Mouse (Mus musculus) right cerebral cortex, adult 2 months (tissue): ENCODE results near the gene Olfr461.
"Not testable (repeated sequence)": the region's sequence is repeated elsewhere in the genome, so short reads cannot be mapped to it uniquely, and the experiment has no call there.

Experiments used
- DNase-seq, 2 experiments: peaks; one replicate each; pipeline ENCODE4 v3.0.0; 2021 to 2022; ENCODE audit warnings: low spot score in 2 of 2

Olfr461 gene

DNA sequence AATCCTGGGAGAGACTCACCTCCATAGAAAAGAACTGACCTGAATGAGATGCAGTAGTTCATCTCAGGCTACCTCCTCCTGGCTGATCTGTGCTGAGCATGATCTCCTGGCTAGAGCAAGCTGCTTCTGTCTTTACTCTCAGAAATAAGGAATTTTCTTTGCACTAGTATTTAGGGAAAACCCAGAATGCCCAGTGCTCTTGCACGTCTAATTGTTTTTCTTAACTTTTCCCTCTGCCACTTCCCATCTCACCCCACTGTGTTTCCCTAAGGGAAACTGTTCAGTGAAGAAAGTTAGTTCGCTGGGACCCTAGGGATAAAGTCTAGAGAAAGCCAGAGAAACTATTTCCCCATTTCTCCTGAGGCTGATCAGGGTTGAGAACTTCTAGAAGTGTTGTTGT is at the start of gene Olfr461:
TSS of gene Olfr461 (minus strand) at position 101 of the 400 bp plus-strand sequence.
- no peak for DNase-seq

DNA sequence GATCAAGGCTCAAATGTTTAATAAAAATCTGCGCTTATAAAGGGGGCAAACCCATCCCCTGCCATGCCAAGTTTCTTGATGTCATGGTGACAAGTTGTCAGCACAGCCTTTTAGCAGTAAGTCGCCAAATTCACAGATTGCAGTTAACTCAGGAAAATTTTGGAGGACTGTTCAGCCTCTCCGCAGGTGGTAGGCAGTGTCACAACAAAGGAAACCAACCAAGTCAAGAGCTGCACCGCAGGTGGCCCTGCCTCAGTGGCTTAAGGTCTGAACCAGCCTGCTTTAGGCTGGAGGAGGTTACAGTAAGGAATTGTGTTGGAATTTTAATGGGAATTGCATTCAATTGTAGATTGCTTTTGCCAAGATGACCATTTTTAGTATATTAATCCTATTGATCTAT is 43.7 kb upstream of the Olfr461 start:
- DNase-seq = not testable (repeated sequence)

DNA sequence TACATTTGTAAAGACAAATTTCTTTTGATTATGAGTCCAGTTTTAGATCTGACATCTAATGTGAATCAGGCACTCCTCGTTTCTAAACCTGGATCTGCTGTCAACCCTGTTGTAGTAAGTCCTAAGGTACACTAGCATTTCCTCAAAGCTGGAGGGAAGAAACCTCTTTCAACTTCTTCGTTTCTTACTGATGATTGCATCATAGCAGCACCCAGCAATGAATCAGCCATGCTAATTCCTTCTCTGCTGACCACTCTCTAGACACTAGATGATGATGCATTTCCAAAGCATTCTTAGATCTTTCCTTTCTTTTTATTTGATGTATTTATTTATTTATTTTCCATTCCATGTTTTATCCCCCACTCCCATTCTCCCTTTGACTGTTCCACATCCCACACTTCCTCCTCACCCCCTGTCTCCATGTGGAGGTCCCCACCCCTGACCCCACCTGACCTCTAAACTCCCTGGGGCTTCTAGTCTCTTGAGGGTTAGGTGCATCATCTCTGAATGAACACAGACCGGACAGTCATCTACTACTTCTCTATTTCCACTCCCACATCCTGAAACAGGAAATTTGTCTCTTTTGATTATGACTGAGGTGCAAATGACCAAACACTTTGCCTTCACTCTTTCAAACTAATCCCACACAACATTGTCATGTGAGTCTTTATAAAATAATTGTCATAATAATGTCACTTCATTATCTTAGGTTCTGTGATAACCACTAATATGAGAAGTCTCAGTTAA is 40.1 kb upstream of the Olfr461 start:
- no peak for DNase-seq

DNA sequence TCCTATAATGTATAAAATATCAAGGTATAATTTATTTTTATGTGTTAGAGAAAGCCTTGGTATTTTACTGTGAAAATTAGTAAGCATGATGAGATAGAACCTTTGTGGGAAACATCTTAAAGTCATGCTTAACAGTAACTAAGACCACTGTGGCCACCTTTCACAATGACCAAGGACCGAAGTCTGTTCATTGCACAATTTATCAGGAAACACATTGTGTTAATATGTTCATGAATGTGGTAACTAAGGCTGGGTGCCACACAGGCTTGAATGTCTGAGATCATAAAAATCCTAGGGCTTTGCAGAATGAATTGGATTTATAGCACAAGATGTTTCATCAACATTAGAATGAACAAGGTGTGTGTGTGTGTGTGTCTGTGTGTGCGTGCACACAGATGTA is 33.5 kb upstream of the Olfr461 start:
- no peak for DNase-seq

DNA sequence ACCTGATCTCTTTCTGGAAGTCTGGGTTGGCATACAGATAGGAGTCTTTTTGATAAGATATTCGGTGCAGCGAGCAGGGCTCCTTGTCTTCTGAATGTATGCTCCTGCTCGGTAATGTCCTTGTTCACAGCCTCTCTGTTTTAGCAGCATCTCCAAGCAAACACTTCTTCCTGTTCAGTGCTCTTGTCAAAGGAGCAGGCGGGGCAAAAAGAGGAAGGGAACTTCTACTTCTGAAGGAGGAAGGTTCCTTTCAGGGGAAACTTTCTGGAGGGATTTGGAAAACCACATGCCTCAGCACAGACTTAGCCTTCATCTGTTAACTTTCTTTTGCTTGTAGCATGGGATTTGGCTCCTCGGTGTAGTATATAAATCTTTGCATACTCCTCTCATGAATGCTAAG is 30.8 kb upstream of the Olfr461 start, which contains the start of gene Clec5a:
TSS of gene Clec5a (minus strand) at position 177 of the 400 bp plus-strand sequence.
- no peak for DNase-seq

DNA sequence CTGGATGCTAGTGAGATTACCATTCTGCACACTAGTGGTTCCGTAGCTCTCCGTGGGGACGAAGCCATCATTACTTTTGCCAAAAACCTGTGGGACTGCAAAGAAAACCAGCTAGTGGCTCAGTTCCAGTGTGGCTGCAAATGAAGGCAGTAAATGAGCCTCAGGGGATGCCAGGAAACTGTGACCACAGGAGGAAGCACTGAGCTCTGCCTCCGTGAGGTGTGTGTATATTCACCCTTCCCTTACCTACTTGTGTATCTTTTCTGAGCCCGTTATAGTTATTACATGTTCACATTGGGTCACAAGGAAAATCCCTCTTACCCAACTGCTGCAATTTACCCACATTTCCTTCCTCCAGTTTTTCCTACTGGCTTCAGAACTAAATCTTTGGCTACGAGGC is 29.5 kb upstream of the Olfr461 start:
- no peak for DNase-seq

DNA sequence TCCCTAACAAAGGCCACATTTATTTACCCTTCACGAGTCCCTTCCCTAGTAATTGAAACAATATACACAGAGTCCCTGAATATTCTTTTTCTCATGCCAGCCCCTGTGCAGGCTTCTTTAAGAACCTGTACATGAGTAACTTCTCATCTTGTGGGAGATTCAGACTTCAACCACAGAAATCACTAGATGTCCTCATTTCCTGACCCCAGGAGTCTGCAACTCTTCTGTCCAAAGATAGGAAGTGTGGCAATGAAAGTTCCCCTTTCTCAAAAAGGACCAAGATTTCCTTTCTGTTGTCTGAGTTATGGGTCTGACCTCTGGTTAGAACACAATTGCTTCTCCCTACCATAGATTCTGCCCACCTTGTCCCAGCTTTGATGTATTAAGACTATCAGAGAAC is 21.5 kb upstream of the Olfr461 start:
- DNase-seq = no peak

DNA sequence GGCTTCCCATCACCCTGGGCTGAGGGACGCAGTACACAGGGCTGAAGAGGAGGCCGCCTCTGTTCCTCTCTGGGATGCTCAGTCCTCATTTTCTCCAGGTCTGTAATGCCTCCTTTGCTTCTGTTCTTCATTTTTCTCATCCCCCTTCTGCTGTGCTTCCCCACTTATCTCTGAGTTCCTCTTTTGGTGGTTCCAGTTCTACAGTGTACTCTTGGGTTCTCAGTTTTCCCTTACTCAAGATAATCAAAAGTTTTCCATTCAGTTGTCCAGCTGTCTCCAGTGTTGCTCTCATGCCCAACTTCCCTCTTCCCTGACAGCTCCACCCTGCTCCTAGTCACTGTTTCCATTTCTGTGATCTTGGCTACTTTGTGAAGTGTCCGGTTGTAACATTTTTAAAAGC is 18.8 kb upstream of the Olfr461 start:
- DNase-seq = no peak

DNA sequence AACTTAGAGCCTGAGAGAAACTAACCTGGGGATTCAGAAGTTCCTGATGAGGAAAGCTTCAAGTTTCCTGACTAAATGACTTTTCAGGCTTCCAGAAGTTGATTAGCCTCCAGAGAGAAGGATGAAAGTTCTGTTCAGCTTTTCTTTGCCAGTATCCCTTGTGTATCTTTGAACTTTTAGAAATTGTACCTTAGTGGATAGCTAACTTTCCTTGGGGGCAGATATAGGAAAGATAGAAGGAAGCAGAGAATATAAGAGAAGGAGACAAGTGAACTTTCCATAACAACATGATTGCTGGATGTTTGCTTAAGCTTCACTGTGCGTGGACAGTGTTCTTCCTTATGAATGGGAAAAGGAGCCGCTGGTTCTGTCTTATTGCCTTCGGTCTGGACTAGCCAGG is 14.3 kb upstream of the Olfr461 start, which contains the start of gene Olfr460:
TSS of gene Olfr460 (plus strand) at position 301 of the 400 bp plus-strand sequence.
- DNase-seq = no peak

DNA sequence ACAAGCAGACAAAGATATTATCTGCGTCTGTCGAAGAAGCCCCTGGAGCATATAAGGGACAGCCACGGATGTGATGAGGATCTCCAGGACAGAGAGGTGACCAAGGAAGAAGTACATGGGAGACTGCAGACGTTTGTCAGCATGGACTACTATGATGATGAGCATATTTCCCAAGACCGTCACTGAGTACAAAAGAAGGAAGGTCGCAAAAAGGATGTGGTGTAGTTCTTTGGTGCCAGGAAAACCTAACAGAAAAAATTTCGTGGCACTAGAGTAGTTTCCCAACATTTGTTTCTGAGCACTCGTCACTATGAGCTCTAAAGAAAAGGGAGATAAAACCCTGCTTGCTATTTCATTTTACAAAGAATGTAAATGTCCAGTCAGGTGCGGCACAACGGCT is 10.2 kb downstream of the Olfr461 start:
- DNase-seq = no peak

DNA sequence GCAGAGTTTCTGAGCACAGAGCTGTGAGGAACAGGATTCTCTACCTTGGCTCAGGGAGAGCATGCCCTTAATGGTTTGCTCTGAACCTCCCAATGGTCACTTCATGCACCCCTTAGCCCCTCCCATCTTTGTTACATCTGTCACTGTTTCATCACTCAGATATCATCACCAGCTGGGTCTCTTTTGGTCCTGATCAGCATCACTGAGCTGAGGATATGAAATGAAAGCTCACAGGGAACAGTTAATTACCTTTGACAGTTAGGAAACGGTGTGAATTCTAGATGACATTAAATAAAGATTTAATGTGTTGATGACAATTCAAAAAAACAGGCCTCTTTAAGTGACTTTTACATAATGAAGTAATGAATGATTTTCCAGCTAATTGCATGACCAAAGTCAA is 35.4 kb downstream of the Olfr461 start, which contains the start of gene Prss37:
TSS of gene Prss37 (minus strand) at position 101 of the 400 bp plus-strand sequence.
- no peak for DNase-seq

DNA sequence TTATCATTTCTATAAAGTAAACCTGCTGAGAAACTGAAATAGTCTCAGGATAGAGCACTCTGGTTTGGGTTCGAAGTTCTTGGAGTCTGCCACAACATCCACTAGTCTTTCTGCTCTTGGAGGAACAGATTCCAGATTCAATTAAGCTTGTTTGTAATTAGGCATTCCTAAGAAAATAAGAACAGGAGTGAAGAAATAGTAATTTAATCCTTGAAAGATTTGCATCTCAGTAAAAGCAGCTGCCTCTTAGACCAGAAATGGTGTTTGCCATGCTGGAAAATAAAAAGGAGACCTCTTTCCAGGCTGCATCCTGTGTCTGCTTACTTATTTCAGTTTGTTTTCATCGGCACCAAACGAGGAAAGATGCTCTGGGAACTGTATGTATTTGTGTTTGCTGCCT is 61.6 kb downstream of the Olfr461 start, which contains the start of gene Tas2r108:
TSS of gene Tas2r108 (plus strand) at position 301 of the 400 bp plus-strand sequence.
- no peak for DNase-seq
